Mouse (Mus musculus): ENCODE measurements around the gene Rab36.
"Not testable (repeated sequence)": the region's sequence is repeated elsewhere in the genome, so short reads cannot be mapped to it uniquely, and the experiment has no call there.

The Rab36 gene

DNA sequence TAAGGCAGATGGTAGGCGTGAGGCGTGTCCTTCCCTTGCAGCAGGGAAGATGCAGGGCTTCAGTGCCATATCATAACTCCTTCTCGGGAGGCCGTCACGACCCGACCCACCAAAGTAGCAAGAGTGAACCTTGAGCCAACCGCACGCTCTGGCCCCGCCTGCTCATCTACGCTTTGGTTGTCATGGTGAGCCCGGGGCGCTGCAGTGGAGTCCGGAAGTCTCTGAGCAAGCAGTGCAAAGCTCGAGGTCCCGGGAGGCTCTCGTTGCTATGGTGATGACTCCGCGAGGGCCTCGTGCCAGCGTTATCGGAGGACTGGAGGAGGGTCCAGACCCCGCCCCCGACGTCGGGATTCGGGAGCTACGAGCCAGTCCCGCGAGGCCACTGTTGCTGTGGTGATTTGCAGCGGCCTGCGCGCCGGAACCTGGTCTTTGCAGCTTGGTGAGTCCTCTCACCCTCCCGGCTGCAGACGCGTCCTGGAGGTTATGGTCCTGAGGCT is at the start of gene Rab36:
TSS of gene Rab36 (plus strand) at position 176 of the 497 bp plus-strand sequence.
- peak; percentile 93 to 96 for DNase-seq (ENCODE audit: low spot score in 2 of 2)

DNA sequence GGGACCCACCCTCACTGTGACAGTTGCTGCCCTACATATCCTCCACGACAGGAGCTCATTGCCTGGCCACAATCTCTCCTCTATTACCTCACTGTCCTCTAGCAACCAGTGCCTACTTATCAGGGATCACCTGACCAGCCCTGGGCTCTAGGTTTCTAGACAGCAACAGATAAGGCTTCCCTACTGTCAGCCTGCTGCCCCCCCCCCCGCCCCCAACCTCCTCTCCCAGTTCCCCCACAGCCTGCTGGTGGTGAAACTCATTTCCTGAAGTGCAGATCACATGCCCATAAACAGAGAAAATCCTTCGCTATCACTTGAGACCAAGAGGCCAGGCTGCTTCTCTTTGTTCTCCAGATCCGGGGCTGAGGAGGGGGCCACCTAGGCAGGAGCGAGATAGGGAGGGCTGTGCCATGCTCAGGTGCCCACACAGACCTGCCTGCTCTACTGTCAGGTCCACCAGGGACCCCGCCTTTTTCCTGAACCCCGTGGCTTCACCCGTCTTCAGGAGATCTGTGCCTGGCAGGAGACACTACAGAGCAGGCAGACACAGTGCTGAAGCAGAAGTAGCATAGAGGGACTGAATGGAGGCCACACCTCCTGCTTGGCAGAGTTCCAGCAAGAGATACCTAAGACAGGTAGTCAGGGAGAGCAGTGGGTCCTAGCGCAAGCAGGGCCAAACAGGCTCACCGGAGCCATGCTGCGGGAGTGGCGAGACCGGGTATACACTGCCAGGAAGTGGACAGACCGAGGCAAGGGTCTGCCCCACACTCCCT is 49.0 kb upstream of the Rab36 start:
- DNase-seq (ENCODE audit: low spot score in 2 of 2) = no peak

DNA sequence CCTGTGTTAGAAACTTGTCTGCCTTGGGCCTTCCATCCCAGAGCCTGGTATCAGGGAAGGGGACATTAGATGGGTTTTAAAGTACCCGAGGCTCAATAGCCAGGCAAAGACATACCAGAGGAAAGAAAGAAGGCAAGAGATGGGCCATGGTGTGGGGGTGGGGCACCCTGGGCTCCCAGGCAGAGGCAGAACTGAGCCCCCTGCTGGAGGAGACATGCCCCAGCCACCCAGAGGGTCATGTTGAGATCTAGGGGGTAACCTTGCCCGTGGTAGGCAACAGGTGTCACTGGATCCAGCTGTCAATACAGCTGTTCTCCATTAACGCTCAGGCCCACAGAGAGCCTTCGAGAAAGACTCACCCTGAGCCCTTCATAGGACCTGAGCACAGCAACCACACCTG is 47.0 kb upstream of the Rab36 start:
- no peak for DNase-seq (ENCODE audit: low spot score in 2 of 2)

DNA sequence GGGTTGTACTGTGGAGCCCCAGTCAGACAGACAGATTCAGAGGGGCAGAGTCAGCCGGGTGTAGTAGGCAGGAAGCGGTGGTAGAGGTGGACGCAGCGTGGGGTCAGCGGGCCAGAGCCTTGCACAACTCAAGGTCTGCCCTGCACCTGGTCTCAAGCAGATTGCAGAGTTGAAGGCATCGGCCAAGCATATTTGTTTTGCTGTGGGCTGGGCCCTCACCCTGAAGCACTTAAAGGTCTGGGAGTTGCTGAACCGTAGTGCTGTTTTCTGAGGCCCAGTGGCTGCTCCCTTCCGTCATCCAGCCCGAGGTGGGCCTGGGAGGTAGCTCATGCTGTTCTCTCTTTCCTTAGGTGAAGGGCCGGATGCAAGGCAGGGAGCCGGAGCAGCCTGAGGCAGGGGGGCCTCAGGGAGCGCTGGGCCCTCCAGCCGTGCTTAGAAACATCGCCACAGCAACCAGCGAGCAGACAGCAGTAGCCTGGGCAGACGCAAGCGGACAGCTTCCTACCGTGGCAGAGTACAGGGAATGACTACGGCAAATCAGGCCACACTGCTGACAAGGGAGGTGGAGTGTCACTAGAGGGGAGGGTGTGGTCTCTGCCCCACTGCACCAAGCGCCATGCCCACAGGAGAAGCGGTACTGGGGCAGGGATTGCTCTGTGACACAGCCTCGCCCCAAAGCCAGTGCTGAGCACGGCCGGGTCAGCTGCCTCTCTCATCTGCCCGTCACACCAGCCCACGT is 46.1 kb upstream of the Rab36 start:
- DNase-seq (ENCODE audit: low spot score in 2 of 2) = no peak

DNA sequence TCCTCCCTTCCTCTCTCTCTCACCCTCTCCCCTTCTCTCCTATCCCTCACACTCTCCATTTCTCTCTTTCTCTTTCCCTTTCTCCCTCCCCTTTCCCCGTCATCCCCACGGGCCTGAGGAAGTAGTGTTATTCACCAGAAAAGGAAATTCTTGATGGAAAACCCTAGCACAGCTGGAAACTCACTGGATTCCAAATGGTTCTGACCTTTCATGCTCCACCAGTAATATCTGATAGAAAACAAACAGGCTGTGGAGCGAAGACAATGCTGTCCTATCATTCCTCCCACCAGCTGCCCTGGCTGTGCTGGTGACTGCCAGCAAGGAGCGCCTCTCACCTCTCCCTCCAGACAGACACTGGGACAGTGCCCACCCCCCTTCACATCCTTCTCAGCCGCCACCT is 42.0 kb upstream of the Rab36 start:
- no peak for DNase-seq (ENCODE audit: low spot score in 2 of 2)

DNA sequence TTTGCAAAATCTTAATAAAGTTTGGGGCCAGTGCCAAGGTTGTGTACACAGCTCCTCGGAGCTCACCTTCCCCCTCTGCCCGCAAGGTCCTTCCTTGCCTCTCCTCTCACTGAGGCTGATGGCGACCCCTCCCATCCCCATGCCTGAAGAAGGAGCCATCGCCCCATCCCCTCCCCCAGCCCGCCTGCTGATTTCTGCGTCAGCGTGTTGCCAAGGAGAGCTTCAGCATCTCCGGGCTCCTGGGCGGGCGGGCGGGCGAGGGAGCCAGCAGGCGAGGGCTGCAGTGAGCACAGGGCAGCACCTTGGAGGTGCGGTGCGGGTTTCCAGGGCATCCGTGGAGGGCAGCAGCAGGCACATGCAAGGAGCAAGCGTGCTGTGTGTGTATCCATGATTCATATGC is 41.5 kb upstream of the Rab36 start:
- DNase-seq (ENCODE audit: low spot score in 2 of 2) = peak; percentile 57 to 65

DNA sequence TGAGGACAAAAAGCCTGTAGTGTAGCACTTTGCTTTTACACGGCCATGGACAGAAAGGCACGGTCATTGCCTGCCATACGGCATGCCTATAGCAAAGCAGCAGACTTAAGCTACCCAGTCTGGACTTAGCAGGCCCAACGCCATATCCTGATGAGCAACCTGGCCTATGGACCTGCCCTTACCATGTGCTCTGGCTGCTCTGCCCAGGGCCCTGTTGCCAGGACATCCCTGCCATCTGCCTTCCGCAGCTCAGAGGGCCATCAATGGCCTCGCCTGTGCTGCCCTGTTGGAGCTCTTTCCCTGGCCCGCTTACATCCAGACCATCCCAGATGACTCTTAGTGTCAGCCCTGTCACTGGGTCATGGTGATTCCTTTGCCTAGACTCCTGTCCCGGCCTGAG is 35.5 kb upstream of the Rab36 start:
- no peak for DNase-seq (ENCODE audit: low spot score in 2 of 2)

DNA sequence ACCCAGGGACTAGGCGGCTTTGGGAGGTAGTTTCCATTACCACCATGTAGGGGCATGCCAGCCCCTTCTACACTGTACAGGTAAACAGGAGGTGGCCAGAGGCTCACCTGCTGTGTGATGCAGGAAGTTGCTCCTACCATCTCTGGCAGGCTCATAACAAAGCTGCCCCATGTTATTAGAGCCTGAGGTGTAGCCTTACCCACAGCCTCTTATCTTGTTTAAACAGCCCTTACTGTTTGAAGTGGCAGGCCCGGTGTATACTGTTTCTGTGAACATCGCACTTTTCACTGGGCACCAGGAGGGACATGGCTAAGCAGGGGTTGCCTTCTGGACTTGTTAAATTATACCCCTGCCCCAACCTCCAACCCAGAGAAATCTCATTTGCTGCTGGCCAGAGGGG is 32.8 kb upstream of the Rab36 start:
- DNase-seq (ENCODE audit: low spot score in 2 of 2) = no peak

DNA sequence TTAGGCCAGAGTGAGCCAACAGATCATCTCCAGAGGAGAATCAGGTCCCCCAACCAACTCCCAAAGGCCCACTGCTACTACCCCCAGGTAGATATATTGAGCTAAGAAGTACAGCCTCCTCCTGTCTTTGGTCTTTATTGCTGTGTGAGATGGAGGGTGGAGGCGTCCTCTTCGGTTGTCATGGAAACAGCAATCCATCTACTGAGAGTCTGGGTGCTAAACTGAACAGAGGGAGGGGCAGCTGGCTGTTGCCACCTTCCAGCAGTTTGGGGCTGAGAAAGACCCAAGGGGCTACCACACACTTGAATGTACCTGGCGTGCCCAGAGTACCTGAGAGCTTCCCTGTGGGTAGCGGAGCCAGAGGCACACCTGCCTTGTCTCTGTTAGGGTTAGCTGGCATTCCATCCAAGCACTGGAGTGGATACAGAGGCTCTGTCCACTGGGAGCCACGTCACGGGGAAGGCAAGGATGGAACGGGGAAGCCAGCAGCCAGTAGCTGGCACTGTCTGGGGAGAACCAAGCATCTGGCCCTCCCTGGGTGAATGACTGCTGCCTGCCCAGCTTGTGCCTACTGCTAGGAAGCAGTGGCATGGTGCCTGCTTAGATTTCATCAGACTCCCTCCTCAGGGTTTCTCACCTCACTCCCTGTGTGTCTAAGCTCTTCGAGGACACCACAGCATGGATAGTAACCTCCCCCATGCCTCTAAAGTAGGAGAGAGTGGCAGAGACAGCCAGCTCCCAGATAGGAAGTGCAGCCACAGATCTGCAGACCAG is 29.8 kb upstream of the Rab36 start:
- DNase-seq (ENCODE audit: low spot score in 2 of 2) = peak; percentile 73 to 78

DNA sequence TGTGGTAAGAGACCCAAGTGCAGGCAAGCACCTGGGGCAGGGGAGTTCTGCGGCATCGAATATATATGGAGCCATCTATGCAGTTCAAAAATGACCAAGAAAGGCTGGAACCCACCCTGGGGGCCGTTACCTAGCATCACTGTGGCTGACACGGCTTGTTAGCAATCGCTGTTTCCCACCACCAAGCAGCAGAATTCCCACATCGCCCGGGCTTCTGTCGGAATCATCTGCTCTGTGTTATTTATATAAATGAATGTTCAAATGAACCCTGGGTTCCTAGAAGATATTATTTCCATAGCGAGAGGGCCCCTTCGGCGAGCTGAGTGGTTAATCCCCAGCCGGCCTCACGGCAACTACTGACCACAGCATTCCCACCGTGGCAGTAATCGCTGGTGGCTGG is 26.2 kb upstream of the Rab36 start:
- DNase-seq (ENCODE audit: low spot score in 2 of 2) = no peak

DNA sequence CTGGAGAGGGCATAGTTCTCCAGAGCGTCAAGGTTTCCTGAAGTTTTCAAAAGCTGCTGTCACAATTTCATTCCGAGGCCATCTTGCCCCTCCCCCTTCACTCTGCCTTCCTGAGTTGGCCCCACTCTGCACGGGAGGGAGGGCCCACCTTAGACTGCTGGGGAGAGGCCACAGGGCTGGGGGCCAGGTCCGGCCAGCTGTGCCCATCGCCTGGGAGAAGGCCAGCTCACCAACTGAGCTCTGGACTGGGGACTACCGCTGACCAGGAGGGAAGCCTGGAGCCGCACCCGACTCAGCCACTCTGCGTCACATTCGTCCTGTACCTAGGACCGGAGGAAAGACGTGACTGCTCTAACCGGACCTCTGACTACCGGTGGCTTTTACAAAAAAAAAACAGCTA is 21.4 kb upstream of the Rab36 start:
- no peak for DNase-seq (ENCODE audit: low spot score in 2 of 2)

DNA sequence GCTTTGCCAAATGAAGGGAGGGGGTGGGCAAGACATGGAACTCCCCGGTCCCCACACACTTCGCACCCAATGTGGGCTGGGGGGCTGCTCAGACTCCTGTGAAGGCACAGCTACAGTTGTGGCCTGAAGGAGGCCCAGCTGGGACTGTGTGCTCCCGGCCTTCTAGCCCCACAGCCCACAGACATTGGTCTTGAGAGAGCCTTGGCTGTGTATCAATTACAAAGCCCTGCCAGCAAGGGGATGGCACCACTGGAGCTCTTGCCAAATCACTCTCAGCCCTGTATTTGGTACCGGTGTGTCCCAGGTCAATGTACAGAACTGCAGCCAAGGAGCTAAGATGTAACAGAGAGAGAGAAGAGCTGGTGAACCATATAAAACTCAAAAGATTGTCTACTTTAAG is 20.4 kb upstream of the Rab36 start:
- no peak for DNase-seq (ENCODE audit: low spot score in 2 of 2)

DNA sequence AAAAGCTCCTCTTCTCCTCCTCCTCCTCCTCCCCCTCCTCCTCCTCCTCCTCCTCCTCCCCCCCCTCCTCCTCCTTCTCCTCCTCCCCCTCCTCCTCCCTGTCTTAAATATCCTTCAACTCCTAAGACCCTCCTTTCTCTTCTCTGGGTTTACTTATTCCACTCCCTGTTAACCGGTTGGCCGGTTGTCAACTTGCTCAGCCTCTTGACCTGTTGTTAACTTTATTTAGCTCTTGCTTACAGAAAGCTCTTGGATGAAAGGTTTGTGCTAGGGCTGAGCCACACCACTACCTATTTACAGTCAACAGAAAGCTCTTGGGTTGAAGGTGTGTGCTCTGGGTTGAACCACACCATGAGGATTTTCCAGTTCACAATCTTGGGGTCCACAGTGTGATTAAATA is 16.6 kb upstream of the Rab36 start:
- DNase-seq (ENCODE audit: low spot score in 2 of 2) = no peak

DNA sequence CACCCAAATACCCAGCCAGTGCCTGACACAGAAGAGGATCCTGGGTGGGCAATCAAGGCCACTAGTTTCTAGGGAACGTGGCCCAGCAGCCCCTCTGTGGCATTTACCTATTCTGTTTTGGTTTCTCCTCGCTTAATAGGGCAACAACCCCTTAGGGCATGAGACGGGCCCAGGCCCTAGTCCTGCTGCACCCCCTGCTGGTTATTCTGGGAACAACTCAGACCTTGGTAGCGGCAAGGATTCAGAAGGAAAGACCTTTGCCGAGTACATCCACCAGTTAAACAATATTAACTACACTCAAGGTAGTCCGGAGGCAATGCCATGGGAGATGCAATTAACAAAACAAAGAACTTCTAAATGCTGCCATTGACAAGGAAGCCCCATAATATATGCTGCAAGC is 15.7 kb upstream of the Rab36 start:
- peak; percentile 87 to 89 for DNase-seq (ENCODE audit: low spot score in 2 of 2)

DNA sequence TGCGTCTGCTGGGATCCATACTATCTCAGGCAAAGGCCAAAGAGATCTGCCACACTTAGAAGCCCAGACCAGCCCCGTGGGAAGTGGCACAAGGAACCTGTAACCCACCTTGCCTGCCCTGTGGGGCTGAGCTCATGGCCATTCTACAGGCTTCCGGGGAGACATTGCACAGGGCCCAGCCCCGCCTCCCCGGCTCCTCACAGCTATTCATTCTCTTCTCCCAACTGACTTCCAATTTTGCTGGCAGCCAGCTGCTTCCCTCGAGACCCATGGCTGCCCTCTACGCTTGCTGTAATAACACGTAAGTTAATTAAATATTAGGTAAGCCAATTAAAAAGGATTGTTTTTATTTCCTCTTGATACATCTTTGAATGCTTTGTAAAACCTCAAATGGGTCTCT is 10.4 kb upstream of the Rab36 start:
- no peak for DNase-seq (ENCODE audit: low spot score in 2 of 2)

DNA sequence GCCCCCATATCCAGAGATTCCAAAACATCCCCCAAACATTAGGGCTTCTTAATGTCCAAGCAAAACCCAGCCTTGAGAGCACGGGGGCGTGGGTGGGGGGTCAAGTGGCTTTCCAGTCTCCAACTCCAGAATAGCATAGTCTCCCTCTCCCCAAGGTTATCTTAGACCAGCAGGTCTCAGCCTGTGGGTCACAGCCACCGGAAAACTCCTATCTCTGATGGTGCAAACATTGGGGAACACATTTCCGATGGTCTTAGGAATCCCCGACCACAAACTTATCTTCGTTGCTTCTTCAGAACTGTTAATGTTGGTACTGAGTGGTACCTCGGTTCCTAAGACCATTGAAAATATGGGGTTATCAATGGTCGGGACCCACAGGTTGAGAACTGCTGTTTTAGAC is 8.1 kb upstream of the Rab36 start:
- no peak for DNase-seq (ENCODE audit: low spot score in 2 of 2)

DNA sequence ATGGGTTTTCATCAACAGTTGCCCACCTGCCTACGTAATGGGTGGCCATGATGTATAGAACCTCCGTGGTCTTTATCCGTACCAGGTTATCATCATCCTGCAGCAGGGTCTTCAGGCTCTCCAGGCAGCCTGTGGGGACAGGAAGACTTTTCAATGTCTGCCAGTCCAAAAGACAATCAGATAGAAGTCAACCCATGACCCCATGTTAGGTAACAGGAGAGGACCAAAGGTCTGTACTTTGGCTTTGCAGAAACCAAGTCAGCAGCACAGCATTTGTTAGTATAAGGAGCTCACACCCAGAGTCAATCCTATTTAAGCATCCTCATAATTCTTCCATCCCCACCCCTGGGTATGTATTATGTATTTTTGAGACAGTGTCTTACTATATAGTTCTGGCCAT is 7.2 kb upstream of the Rab36 start:
- no peak for DNase-seq (ENCODE audit: low spot score in 2 of 2)

DNA sequence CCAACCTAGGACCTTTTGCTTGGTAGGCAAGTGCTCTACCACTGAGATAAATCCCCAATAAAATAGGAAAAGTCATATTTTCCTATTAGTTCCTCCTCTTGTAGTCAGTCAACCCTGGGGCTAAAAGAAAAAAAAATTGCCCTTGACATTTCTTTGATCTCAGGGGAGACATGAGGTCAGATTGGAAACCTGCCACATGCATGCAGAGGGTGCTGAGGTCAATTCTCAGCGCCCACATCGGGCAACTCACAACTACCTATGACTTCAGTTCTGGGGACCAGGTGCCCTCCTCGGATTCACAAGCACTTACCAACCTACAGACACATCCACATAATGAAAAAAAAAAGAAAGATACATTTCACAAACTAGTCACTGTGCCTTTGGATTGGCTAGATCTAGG is 6.6 kb upstream of the Rab36 start:
- no peak for DNase-seq (ENCODE audit: low spot score in 2 of 2)

DNA sequence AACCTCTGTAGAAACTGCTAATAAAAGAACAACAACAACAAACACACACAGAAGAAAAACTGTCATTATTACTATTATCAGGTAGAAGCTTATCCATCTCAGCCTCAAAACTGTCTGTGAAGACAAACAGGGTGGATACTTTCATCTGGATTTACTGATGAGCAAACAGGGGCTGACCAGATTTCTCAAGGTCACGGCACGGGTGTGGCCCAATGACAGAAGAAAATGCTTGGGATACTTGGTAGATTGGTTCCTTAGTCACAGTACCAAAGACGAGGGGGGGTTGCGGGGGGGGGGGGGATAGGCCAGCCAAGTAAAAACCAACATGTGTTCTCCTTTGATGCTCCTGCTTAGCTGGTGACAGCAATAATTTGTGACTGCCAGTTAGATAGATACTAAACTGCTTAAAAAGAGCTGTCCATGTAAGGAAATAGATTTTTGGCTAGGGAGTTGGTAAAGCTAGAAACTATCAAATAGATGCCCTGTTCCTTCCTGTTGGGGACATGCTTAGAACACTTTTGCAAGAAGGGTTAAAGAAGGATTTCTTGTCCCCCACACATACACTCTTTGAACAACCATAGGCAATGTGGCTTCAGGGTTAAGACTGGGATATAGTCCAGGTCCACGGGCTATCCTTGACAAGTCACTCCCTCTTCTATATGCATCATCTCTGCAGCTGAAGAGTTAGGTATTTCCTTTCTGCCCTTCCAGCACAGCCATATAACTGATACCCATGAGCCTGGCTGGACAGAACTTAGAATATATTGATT is 5.3 kb upstream of the Rab36 start:
- DNase-seq (ENCODE audit: low spot score in 2 of 2) = no peak

DNA sequence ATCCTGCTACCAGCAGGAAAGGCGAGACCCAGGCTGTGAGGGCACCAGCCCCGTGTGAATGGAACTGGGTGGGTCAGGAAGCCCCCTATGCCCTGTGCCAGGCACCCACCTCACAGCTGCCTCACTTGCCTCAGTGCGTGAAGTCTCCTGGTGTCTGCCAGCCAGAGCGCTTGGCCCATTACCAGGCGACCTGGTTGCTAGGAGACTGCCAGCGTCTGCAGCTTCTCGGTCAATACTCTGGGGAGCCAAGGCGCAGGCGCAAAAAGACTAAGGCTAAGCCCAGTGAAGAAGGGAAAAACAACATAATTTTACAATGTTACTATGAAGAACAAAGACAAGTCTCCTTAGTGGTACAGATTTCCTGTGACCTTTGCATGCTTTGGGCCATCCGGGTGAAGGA is 4.5 kb upstream of the Rab36 start, which contains the start of gene Rsph14:
TSS of gene Rsph14 (minus strand) at position 192 of the 400 bp plus-strand sequence.
- peak; percentile 88 to 90 for DNase-seq (ENCODE audit: low spot score in 2 of 2)

DNA sequence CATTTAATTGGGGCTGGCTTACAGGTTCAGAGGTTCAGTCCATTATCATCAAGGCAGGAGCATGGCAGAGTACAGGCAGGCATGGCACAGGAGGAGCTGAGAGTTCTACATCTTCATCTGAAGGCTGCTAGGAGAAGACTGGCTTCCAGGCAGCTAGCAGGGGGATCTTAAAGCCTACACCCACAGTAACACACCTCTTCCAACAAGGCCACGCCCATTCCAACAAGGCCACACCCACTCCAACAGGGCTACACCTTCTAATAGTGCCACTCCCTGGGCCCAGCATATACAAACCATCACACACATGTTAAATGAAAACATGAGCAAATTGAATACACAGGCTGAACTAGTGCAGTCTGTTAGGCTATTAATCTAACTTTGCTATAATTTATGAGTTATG is 5.2 kb downstream of the Rab36 start:
- DNase-seq (ENCODE audit: low spot score in 2 of 2) = not testable (repeated sequence)

DNA sequence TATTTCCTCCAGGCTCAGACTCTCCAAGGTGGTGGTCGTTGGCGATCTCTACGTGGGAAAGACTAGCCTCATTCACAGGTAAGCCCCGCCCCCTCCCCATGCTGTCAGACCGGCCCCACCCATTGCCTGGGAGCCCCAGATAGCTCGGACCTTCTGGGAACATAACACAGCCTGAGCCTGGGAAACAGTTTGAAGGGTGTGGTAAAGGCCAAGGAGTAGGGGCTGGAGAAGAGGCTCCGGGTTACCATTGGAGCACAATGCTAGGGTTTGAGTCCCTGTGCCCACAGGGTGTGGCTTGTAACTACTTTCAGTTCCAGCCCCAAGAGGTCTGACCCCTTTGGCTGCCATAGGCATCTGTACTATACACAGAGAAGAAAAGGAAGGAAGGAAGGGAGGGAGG is 7.6 kb downstream of the Rab36 start:
- no peak for DNase-seq (ENCODE audit: low spot score in 2 of 2)
